Mouse (Mus musculus) natural killer cell, adult 2 months (primary cell): ENCODE data around the gene Ly6g5c.

Experiments used
- DNase-seq, 2 experiments: peaks; one replicate each; pipeline ENCODE4 v3.0.0; 2022; ENCODE audit warnings: low spot score in 2 of 2

The Ly6g5c gene

GRCm38 (mm10) chr17:35080710-35081109, 27.4 kb upstream of the Ly6g5c start:
- DNase-seq = no peak

- no peak for DNase-seq
Observed at GRCm38 (mm10) chr17:35082841-35083576, 25.1 kb upstream of the Ly6g5c start.

GRCm38 (mm10) chr17:35083929-35084497, 24.1 kb upstream of the Ly6g5c start:
- DNase-seq = no peak

- no peak for DNase-seq
Observed at GRCm38 (mm10) chr17:35085208-35085865, 22.7 kb upstream of the Ly6g5c start, which contains the start of gene Ly6g6f. Gene Ly6g6f (minus strand): TSS chr17:35085610.

- DNase-seq = no peak
Observed at GRCm38 (mm10) chr17:35088151-35088550, 19.9 kb upstream of the Ly6g5c start.

GRCm38 (mm10) chr17:35088825-35089644, 19.0 kb upstream of the Ly6g5c start, which contains the start of gene Abhd16a:
Gene Abhd16a (plus strand): TSS chr17:35089263.
- peak; percentile 92 to 94 for DNase-seq

GRCm38 (mm10) chr17:35090166-35090932, 17.7 kb upstream of the Ly6g5c start:
- no peak for DNase-seq

GRCm38 (mm10) chr17:35092403-35093198, 15.5 kb upstream of the Ly6g5c start:
- no peak for DNase-seq

GRCm38 (mm10) chr17:35094475-35095365, 13.4 kb upstream of the Ly6g5c start:
- no peak for DNase-seq

GRCm38 (mm10) chr17:35096597-35096996, 11.5 kb upstream of the Ly6g5c start:
- no peak for DNase-seq

GRCm38 (mm10) chr17:35097164-35097655, 10.9 kb upstream of the Ly6g5c start:
- no peak for DNase-seq

- DNase-seq = no peak
Observed at GRCm38 (mm10) chr17:35100196-35100765, 7.8 kb upstream of the Ly6g5c start.

GRCm38 (mm10) chr17:35101161-35101560, 6.9 kb upstream of the Ly6g5c start:
- DNase-seq = no peak

GRCm38 (mm10) chr17:35102299-35102698, 5.8 kb upstream of the Ly6g5c start:
- no peak for DNase-seq

GRCm38 (mm10) chr17:35103221-35103690, 4.8 kb upstream of the Ly6g5c start:
- no peak for DNase-seq

GRCm38 (mm10) chr17:35104079-35104478, 4.0 kb upstream of the Ly6g5c start:
- no peak for DNase-seq

- DNase-seq = no peak
Observed at GRCm38 (mm10) chr17:35104754-35105153, 3.3 kb upstream of the Ly6g5c start.

- no peak for DNase-seq
Observed at GRCm38 (mm10) chr17:35105740-35106389, 2.2 kb upstream of the Ly6g5c start.
